Mouse (Mus musculus): Measurements from ENCODE around the gene Trim34b.
A peak's percentile ranks its signal among the peaks of the same experiment; 100 is the strongest.

The Trim34b gene

DNA sequence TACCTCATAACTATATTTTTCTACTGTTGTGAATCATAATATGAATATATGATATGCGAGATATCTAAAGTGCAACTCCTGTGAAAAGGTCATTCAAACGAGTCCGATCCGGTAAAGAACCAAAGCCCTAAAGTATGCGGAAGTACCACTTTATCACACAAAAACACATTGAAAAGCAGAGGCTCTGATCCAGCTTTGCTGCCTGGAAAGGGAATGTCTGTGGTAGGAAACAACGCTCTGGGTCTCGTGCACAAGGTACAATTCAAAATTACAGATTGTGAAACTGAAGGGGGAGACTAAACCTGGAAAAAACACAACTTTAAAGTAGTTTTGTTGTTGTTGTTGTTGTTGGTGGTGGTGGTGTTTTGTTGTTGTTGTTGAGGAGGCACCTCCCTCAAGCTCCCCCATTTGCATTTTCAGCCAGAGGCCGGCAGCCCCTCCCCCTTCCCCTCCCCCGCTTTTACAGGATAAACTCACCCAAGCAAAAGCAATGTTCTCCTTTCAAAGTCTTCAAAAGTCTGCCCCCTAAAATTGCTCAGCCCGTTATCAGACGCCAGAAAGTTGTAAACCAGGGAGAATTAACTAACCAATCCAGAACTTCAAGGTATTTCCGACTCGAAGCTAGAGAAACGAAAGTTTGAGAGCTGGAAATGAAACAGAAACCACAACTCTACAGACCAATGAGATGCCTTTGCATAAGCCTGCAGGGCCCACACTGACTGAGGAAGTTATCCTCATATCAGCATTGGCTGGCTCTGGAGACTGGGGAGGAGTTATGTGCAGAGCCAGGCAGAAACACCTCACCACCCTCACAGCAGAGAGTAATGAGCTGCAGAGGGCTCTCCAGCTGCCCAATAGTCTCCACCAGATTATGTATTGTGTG lies 23.7 kb downstream of the Trim34b start, which contains the start of gene Trim12c:
TSS of gene Trim12c (minus strand) at position 646 of the 883 bp plus-strand sequence.
- TF ChIP-seq CTCF (conservative IDR thresholded peaks at IDR 0.05; ENCODE audit: low read length): no peak
- no peak for TF ChIP-seq POU5F1 (IDR thresholded peaks at IDR 0.05; ENCODE audit: borderline replicate concordance, low read length)
- H3K9me3 ChIP-seq (ENCODE audit: low read length): no peaks in the 10 kb centered on the region
- no peaks in the 10 kb centered on the region for H3K36me3 ChIP-seq (ENCODE audit: insufficient read depth, low read length)
- H3K27me3 ChIP-seq (ENCODE audit: insufficient read depth, low read length): no peaks in the 10 kb centered on the region
- H3K4me3 ChIP-seq (replicated peaks; ENCODE audit: low read length): peak within 1 kb of the TSS; percentile 42
- H3K4me1 ChIP-seq (replicated peaks; ENCODE audit: low read depth, low read length): peaks cover 9% of the 10 kb centered on the region

DNA sequence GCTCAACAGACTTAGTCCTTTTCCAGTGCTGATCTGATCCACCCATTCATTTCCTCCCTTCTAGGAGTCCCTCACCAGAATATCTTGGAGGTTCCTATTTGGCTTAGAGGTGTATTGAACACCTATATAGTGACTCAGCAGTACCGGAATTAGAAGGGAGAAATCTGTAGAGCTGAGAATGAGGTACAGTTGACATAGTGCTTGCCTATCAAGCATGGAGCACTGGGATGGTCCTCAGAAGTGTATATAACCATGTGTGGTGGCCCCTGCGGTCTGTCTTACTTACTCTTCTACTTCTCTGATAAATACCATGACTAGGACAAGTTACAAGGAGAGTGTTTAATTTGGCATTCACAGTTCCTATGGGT lies 24.3 kb downstream of the Trim34b start:
- Histone ChIP-seq H3K9me3 (ENCODE audit: low read length) (no peaks in the 10 kb centered on the region), H3K36me3 (ENCODE audit: insufficient read depth, low read length) (no peaks in the 10 kb centered on the region), H3K4me1 (replicated peaks; ENCODE audit: low read depth, low read length) (peaks cover 9% of the 10 kb centered on the region), H3K4me3 (replicated peaks; ENCODE audit: low read length) (no peak overlapping the region), H3K27me3 (ENCODE audit: insufficient read depth, low read length) (no peaks in the 10 kb centered on the region)
- TF ChIP-seq NANOG (IDR thresholded peaks at IDR 0.05; ENCODE audit: borderline replicate concordance, low read length): no peak
- TF ChIP-seq CTCF (conservative IDR thresholded peaks at IDR 0.05; ENCODE audit: low read length): no peak
- TF ChIP-seq POU5F1 (IDR thresholded peaks at IDR 0.05; ENCODE audit: borderline replicate concordance, low read length): no peak

DNA sequence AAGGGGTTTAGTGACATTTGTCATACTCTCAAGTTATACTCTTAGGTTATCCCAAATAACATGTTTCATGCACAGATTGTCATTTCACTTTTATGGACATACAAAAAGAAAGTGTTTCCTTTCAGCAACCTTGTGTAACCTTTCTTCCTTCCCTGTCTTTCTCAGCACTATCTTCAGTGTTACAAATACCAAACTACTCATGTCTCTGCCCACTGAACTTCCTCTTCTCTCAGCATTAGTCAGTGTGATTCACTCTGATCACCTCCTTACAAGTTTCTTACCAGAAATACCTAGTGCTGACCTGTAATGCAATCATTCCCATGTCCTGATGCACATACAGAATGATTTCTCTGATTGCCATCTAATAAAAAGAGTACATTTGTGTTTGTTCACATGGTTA lies 37.1 kb downstream of the Trim34b start:
- TF ChIP-seq NANOG (IDR thresholded peaks at IDR 0.05; ENCODE audit: borderline replicate concordance, low read length) (no peak), CTCF (conservative IDR thresholded peaks at IDR 0.05; ENCODE audit: low read length) (no peak), POU5F1 (IDR thresholded peaks at IDR 0.05; ENCODE audit: borderline replicate concordance, low read length) (no peak)
- no peaks in the 10 kb centered on the region for H3K27me3 ChIP-seq (ENCODE audit: insufficient read depth, low read length)
- no peaks in the 10 kb centered on the region for H3K36me3 ChIP-seq (ENCODE audit: insufficient read depth, low read length)
- no peak overlapping the region for H3K4me3 ChIP-seq (replicated peaks; ENCODE audit: low read length)
- H3K4me1 ChIP-seq (replicated peaks; ENCODE audit: low read depth, low read length): no peaks in the 10 kb centered on the region
- no peaks in the 10 kb centered on the region for H3K9me3 ChIP-seq (ENCODE audit: low read length)

DNA sequence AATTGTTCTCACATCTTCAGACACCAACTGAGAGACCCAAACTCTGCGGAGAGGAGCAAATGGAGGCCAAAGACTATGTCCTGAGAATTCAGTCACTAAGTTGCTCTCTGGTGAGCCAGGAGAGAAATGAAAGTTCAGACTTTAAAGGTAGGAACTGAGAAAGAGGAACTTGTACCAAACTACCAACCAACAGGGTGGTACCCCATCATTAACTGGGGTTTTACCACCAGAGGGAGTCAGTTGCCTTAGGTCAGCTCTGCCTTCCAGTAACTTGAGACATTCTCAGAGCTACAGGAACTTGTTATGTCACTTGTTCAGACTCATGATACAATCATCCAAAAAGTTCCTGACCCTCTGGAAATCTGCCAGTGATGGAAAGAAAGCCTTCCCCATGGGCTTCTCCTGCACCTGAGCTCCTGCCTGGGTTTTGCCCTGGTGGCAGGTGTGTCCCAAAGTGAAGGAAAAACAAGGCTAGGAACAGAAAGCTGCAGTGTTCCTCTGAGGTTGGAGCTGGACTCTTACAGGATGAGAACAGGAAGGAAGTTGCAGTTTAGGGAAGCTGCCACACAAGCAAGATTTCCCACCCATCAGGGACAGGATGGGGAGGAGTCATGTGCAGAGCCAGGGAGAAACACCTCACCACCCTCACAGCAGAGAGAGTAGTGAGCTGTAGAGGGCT lies 40.6 kb downstream of the Trim34b start, which contains the start of gene Trim30b:
TSS of gene Trim30b (minus strand) at position 149 of the 679 bp plus-strand sequence.
- Histone ChIP-seq H3K9me3 (ENCODE audit: low read length) (no peaks in the 10 kb centered on the region), H3K4me3 (replicated peaks; ENCODE audit: low read length) (no peak within 1 kb of the TSS), H3K4me1 (replicated peaks; ENCODE audit: low read depth, low read length) (no peaks in the 10 kb centered on the region), H3K36me3 (ENCODE audit: insufficient read depth, low read length) (no peaks in the 10 kb centered on the region), H3K27me3 (ENCODE audit: insufficient read depth, low read length) (no peaks in the 10 kb centered on the region)
- no peak for TF ChIP-seq NANOG (IDR thresholded peaks at IDR 0.05; ENCODE audit: borderline replicate concordance, low read length)
- no peak for TF ChIP-seq POU5F1 (IDR thresholded peaks at IDR 0.05; ENCODE audit: borderline replicate concordance, low read length)
- TF ChIP-seq CTCF (conservative IDR thresholded peaks at IDR 0.05; ENCODE audit: low read length): no peak

Data from E14TG2a.4 (cell line).